Mouse (Mus musculus) gastrocnemius, adult 18-20 months (tissue): ENCODE data around the gene Vegfa. TPM values are rescaled to one million over a fixed set of nuclear protein-coding genes. Genes with fewer than 3 reads are reported as not detected.

Experiments used
- DNase-seq: peaks from one replicate; pipeline ENCODE4 v3.0.0; 2021; ENCODE audit warnings: low spot score
- total RNA-seq, 2 experiments: library from RNA; stranded (reverse); gene quantifications; 2 replicates each; pipeline ENCODE4 v1.2.3; 2021

Vegfa gene
- total RNA-seq, 2 experiments from 2014 or later = 90.0 to 204 TPM

- DNase-seq = no peak
Measured at GRCm38 (mm10) chr17:46052146-46052545, 20.0 kb upstream of the Vegfa start.

- peak; percentile 70 for DNase-seq
Measured at GRCm38 (mm10) chr17:46051356-46051755, 19.2 kb upstream of the Vegfa start.

GRCm38 (mm10) chr17:46049567-46049966 lies 17.4 kb upstream of the Vegfa start:
- DNase-seq = no peak

GRCm38 (mm10) chr17:46048184-46048583 lies 16.0 kb upstream of the Vegfa start:
- no peak for DNase-seq

- DNase-seq = no peak
Measured at GRCm38 (mm10) chr17:46045742-46046141, 13.6 kb upstream of the Vegfa start.

- DNase-seq = no peak
Measured at GRCm38 (mm10) chr17:46044953-46045352, 12.8 kb upstream of the Vegfa start.

GRCm38 (mm10) chr17:46042158-46042557 lies 10.0 kb upstream of the Vegfa start:
- DNase-seq = no peak

GRCm38 (mm10) chr17:46041679-46042078 lies 9.5 kb upstream of the Vegfa start:
- DNase-seq = no peak

GRCm38 (mm10) chr17:46041223-46041622 lies 9.1 kb upstream of the Vegfa start:
- peak; percentile 71 for DNase-seq

- no peak for DNase-seq
Measured at GRCm38 (mm10) chr17:46040561-46040960, 8.4 kb upstream of the Vegfa start.

- DNase-seq = peak; percentile 82
Measured at GRCm38 (mm10) chr17:46038906-46039305, 6.7 kb upstream of the Vegfa start.

GRCm38 (mm10) chr17:46036400-46036799 lies 4.2 kb upstream of the Vegfa start:
- peak; percentile 56 for DNase-seq

- no peak for DNase-seq
Measured at GRCm38 (mm10) chr17:46034110-46034509, 1.9 kb upstream of the Vegfa start.

- DNase-seq = no peak
Measured at GRCm38 (mm10) chr17:46033607-46034006, 1.4 kb upstream of the Vegfa start.

GRCm38 (mm10) chr17:46033122-46033521 lies 953 bp upstream of the Vegfa start:
- no peak for DNase-seq

GRCm38 (mm10) chr17:46031621-46032211 lies 453 bp downstream of the Vegfa start:
- peak; percentile 72 for DNase-seq

- peak; percentile 73 for DNase-seq
Measured at GRCm38 (mm10) chr17:46030731-46031620, 1.2 kb downstream of the Vegfa start.

GRCm38 (mm10) chr17:46030323-46030730 lies 1.8 kb downstream of the Vegfa start:
- peak; percentile 64 for DNase-seq

GRCm38 (mm10) chr17:46029554-46030207 lies 2.5 kb downstream of the Vegfa start:
- no peak for DNase-seq

- DNase-seq = no peak
Measured at GRCm38 (mm10) chr17:46029052-46029553, 3.1 kb downstream of the Vegfa start.

- DNase-seq = peak; percentile 55
Measured at GRCm38 (mm10) chr17:46028210-46029051, 3.7 kb downstream of the Vegfa start.
